Mouse (Mus musculus) layer of hippocampus, adult 8-10 months (tissue): ENCODE data around the gene Col25a1. TPM values are rescaled to one million over a fixed set of nuclear protein-coding genes. Genes with fewer than 3 reads are reported as not detected.

Source experiments
- total RNA-seq, 4 experiments: library from RNA; stranded (reverse); gene quantifications; 2 replicates each; pipeline ENCODE4 v1.2.4; 2022

Col25a1 gene
- total RNA-seq, 4 experiments from 2014 or later = 56.3 to 71.8 (median 65.0) TPM

Other genes with a start within 250 kb of the Col25a1 start
- 10 to 100 TPM in 1 of 4 experiments, 1 to 10 TPM in 3; 5.5 to 10.3 (median 7.5) TPM for gene Casp6, start 230.1 kb upstream of the Col25a1 start, total RNA-seq
- gene Mcub, start 161.3 kb upstream of the Col25a1 start, total RNA-seq = 1 to 10 TPM; 1.8 to 5.1 (median 2.6) TPM
- gene Sec24b, start 69.9 kb upstream of the Col25a1 start, total RNA-seq = 10 to 100 TPM; 51.2 to 84.4 (median 72.7) TPM